Mouse (Mus musculus): ENCODE measurements around the gene Olfr943. TPM values are rescaled to one million over a fixed set of nuclear protein-coding genes. Genes with fewer than 3 reads are reported as not detected.

Olfr943 gene
- not detected for polyA plus RNA-seq (2017; shearing (Covaris generic))

- no peak for ATAC-seq
Observed at GRCm38 (mm10) chr9:39166004-39166403, at the start of gene Olfr943. Gene Olfr943, plus strand, starts transcription at chr9:39166304.

DNA sequence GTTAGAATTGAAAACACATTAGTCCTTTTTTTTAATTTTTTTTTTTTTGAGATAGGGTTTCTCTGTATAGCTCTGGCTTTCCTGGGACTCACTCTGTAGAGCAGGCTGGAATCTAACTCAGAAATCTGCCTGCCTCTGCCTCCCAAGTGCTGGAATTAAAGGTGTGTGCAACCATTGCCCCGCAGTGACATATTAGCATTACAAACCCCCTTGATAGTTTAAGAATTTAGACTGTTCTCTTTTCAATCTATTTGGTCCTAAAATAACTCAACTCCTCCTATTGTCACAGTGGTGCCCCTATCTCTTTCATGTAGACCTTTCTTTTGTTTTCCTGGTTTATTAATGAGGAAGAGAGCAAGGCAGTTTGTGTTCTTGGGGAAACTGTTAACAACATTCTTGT, 38.8 kb upstream of the Olfr943 start:
- ATAC-seq, result no peak

DNA sequence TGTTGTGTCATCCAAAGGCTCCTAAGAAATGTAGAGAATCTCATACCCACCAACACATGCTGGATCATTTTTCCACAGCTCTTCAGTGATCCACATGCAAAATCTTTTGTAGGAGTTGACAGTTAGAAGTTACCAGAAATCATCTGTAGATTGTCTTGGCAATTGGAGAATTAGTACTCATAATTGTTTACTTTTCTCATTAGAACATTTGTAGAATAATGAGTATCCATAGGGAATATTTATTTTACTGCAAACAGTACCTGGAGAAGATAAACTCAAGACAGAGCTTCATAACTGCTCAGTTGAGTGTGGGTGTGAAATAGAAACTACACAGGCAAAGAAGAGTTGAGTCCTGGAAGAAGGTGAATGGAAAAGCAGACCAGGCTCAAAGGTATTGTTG, 38.3 kb upstream of the Olfr943 start, which contains the start of gene Olfr27:
TSS of gene Olfr27 (plus strand) at position 301 of the 400 bp plus-strand sequence.
- ATAC-seq, result no peak

DNA sequence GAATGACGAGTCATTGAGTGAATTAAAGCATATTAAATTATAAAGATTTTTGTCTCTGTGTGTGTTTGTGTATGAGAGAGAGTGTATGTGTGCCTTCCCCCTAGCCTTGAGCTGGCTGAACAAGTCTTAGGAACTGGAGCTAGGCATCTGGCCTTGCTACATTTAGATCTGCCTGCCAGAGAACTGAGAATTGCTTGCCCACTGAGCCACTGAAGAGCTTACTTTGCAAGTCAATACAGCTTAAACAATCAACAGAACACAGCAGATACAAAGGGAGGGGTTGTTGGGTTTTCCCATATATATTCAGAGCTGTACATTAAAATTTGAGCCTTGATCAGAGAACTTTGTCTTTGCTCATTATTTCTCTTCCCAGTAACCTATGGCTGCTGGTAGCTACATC, 13.7 kb upstream of the Olfr943 start:
- ATAC-seq, result no peak

- ATAC-seq, result no peak
Observed at GRCm38 (mm10) chr9:39201620-39202019, 35.5 kb downstream of the Olfr943 start, which contains the start of gene Olfr944. Gene Olfr944, plus strand, starts transcription at chr9:39201920.

Other genes with a start within 250 kb of the Olfr943 start
- not detected for gene Olfr930, start 236.5 kb upstream of the Olfr943 start, polyA plus RNA-seq (2017; shearing (Covaris generic))
- gene Olfr933, start 194.0 kb upstream of the Olfr943 start, polyA plus RNA-seq (2017; shearing (Covaris generic)), result not detected
- gene Olfr934, start 178.0 kb upstream of the Olfr943 start, polyA plus RNA-seq (2017; shearing (Covaris generic)), result not detected
- gene Olfr935, start 166.6 kb upstream of the Olfr943 start, polyA plus RNA-seq (2017; shearing (Covaris generic)), result not detected
- not detected for gene Olfr146, start 142.9 kb upstream of the Olfr943 start, polyA plus RNA-seq (2017; shearing (Covaris generic))
- gene Olfr937, start 101.4 kb upstream of the Olfr943 start, polyA plus RNA-seq (2017; shearing (Covaris generic)), result not detected
- gene Olfr938, start 87.4 kb upstream of the Olfr943 start, polyA plus RNA-seq (2017; shearing (Covaris generic)), result not detected
- not detected for gene Olfr27, start 38.2 kb upstream of the Olfr943 start, polyA plus RNA-seq (2017; shearing (Covaris generic))
- gene Olfr944, start 35.6 kb downstream of the Olfr943 start, polyA plus RNA-seq (2017; shearing (Covaris generic)), result not detected
- gene Olfr1537, start 83.7 kb downstream of the Olfr943 start, polyA plus RNA-seq (2017; shearing (Covaris generic)), result not detected
- gene Olfr945, start 110.5 kb downstream of the Olfr943 start, polyA plus RNA-seq (2017; shearing (Covaris generic)), result not detected
- gene Olfr948, start 159.7 kb downstream of the Olfr943 start, polyA plus RNA-seq (2017; shearing (Covaris generic)), result not detected
- not detected for gene Olfr951, start 221.1 kb downstream of the Olfr943 start, polyA plus RNA-seq (2017; shearing (Covaris generic))

Measured in activated CD4-positive, CD25-positive, alpha-beta regulatory T cell, adult 4 months (primary cell).